Mouse (Mus musculus) MN1 (cell line): Measurements from ENCODE around the gene Ppp6r1.

ENCODE experiments used
- DNase-seq: peaks from one replicate; pipeline ENCODE4 v3.0.0-alpha.2; 2016; ENCODE audit warnings: low spot score

Gene Ppp6r1

GRCm38 (mm10) chr7:4658912-4659551 is at the start of gene Ppp6r1:
Gene Ppp6r1, minus strand, starts transcription at chr7:4659019.
- DNase-seq: peak; percentile 96

DNA sequence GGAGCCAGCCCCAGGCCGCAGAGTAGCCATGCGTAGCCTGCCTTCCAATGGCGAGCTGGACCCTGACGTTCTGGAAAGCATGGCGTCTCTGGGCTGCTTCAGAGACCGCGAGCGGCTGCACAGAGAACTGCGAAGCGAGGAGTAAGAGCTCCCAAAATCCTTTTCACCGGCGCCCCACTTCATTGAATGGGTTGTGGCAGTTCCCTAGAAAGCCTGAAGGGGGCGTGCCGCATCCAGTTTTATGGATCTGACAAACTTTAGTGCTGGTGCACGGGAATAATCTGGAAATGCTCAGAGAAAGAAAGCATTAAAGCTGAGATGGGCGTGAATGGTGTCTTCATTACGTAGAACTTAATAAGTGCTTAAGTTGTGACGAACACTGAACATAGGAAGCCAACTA is 46.3 kb upstream of the Ppp6r1 start:
- no peak for DNase-seq

GRCm38 (mm10) chr7:4703195-4703594 is 44.4 kb upstream of the Ppp6r1 start:
- no peak for DNase-seq

- no peak for DNase-seq
Measured at GRCm38 (mm10) chr7:4702334-4702733, 43.5 kb upstream of the Ppp6r1 start.

DNA sequence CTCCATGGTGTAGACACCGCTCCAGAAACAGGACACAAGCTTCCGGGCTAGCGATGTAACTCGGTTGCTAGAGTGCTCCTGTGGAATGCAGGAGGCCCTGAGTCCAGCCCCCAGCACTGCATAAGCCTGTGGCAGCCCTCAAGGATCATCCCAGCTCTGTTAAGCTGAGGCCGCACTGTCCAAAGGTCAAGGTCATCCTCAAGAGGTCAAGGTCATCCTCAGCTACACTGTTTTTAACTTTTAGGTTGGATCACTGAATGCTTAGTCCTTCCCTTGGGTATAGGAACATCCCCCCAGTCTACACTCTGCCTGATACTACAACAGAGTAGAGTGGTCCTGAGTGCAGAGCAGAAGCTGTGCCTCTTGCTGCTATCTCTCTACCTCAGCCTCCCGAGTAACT is 34.2 kb upstream of the Ppp6r1 start:
- DNase-seq: no peak

DNA sequence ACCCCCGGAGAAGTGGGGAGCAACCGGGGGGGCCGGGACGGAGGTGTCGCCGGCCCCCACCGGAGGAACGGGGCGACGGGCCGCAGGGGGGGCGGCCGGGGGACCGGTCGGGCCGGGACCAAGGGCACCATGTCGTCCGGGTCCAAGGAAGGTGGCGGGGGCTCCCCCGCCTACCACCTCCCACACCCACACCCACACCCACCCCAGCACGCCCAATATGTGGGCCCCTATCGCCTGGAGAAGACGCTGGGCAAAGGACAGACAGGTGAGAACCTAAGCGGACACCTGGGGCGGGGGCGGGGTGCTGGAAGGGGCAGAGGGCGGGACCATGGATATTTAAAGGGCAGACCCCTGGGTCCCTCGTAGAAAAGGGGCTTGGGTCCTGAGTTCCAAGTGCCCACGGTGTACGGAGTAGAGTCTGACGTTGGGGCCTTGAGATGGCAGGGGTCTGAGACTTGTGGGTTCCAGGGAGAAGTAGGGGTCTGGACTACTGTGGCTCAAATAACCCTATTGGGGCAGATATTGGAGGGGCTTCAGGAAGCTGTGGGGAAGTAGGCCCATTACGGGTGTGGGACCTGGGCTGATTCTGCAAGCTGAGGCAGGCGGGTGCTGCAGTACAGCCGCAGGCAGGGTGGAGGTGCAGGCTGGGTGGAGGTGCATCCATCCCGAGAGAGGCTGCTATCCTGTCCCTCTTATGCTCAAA is 32.3 kb upstream of the Ppp6r1 start:
- no peak for DNase-seq

- peak; percentile 86 for DNase-seq
Measured at GRCm38 (mm10) chr7:4690387-4690786, 31.6 kb upstream of the Ppp6r1 start, which contains the start of gene Brsk1. Gene Brsk1, plus strand, starts transcription at chr7:4690604.

- DNase-seq: peak; percentile 95
Measured at GRCm38 (mm10) chr7:4684632-4685417, 26.0 kb upstream of the Ppp6r1 start, which contains the start of gene Hspbp1. Gene Hspbp1, minus strand, starts transcription at chr7:4685068.

DNA sequence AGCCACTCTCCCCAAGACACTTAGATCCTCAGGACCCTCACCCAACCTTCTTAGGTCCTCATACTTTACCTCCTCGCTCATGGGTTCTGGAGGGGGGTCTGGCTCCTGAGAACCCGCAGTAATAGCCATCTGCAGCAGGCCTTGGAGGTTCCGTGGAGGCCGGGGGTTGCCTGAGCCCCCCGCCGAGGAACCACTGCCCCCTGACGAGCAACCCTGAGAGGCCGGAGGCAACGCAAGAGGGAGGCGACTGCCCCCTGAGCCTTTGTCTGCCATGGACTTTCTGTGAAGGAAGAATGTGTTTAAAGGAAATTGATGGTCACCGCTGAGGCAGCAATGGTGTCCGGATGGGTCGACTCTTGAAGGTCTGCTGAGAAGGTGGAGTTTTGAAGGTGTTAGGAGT is 25.4 kb upstream of the Ppp6r1 start:
- DNase-seq: no peak

GRCm38 (mm10) chr7:4683307-4683706 is 24.5 kb upstream of the Ppp6r1 start:
- no peak for DNase-seq

GRCm38 (mm10) chr7:4675200-4675599 is 16.4 kb upstream of the Ppp6r1 start:
- peak; percentile 86 for DNase-seq

GRCm38 (mm10) chr7:4674114-4674731 is 15.4 kb upstream of the Ppp6r1 start:
- no peak for DNase-seq

- peak; percentile 66 for DNase-seq
Measured at GRCm38 (mm10) chr7:4671956-4672355, 13.1 kb upstream of the Ppp6r1 start.

DNA sequence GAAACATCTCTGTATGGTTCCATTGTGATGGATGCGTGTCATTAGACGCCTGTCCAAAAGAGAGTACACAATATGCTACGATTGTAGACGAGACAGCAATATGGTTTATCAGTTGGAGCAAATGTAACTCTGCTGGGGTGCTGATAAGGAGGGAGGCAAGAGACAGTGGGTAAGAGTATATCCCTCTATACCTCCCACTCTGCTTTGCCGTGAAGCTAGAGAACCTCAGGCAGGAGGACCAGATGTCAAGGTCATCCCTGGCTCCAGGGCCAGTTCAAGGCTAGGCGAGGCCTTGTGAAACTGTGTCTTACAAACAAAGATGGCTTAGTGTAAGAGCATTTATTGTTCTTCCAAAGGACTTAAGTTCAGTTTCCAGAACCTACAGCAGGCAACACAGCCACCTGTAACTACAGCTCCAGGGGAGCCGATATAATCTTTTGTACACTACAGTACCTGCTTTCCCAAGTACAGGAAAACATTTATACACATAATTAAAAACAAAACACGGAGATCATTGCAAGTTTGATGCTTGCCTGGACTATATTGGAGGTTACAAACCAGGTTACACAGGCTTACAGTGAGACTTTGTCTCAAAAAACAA is 11.9 kb upstream of the Ppp6r1 start:
- DNase-seq: no peak

DNA sequence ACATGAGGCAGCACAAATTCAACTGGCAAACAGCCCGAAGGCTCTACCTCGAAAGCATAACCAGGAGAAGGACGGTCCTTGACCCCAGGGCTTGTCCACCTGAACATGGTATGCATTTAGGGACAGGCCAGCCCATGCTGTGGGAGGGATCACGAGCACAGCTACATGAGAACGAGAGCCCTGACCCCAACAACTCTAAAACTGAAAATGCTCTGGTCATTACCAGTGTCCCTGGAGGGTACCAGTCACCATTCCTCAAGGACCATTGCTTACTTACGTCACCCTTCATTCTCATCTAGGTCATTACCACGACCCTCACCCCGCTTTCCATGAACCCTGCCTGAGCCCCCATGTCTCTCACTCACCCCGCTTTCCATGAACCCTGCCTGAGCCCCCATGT is 10.3 kb upstream of the Ppp6r1 start:
- DNase-seq: no peak

GRCm38 (mm10) chr7:4668506-4668905 is 9.7 kb upstream of the Ppp6r1 start:
- no peak for DNase-seq

DNA sequence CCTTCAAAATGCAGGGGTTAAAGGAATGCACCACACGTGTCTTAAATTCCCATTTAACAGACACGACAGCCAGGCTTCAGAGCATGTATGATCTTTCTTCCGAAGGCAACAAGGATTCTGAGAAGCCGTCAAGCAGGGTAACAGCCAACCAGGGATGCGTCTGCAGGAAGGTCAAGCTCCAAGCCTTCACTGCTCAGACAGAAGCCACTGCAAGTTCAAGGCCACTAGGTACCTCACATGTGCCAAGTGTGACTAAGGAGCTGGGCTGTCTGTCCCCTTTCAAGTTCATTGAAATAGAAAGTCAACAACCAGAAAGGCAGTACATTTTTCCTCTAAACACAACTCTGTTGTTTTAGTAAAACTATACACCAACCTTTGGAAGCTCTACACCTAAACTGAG is 8.1 kb upstream of the Ppp6r1 start:
- no peak for DNase-seq

GRCm38 (mm10) chr7:4663742-4664141 is 4.9 kb upstream of the Ppp6r1 start:
- no peak for DNase-seq

GRCm38 (mm10) chr7:4663179-4663578 is 4.4 kb upstream of the Ppp6r1 start:
- DNase-seq: no peak

GRCm38 (mm10) chr7:4659911-4660443 is 1.2 kb upstream of the Ppp6r1 start:
- DNase-seq: no peak

DNA sequence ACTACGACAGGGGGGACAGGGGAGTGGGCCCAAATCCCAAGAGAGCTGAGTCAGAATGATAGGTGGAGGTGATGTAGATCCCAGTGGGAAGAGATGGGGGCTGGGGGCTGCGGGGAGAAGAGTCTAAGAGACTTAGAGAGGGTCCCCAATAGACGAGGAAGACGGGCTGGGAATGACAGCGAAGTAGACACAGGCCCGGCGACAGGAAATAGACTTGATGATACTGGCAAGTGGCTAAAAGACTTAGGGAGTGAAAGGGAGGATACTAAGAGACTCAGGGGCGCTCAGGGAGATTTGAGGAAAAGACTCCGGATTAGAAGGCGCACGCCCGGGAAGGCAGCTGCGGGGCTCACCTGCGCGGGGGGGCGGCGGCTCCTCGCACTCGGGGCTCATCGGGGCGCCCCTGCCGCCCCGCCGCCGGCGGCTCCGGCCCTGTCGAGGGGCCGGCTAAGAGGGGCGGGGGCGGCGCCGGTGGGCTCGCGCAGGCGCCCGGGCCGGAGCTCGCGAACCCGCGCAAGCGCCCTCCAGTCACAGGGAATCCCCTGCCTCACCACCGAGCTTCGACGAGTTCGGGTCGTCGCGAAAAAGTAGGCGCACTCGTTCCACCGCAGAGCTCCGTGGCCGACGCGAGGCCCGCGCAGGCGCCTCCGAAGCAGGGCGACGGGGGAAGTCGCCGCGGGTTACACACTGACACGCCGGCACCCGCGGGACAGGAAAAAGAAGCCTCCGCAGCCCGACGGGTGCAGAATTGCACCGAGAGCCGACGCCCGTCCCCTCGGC is 501 bp downstream of the Ppp6r1 start:
- peak; percentile 56 for DNase-seq
